In genomic region chr14:79662001-79662400, GRCm38 (mm10) we compare ENCODE assay signal across 9 mouse cellular contexts. TPM values are rescaled to one million over a fixed set of nuclear protein-coding genes. Genes with fewer than 3 reads are reported as not detected.
DNase-seq lines count a peak whose midpoint lies in the region; ATAC-seq and TF ChIP-seq lines count a peak whose summit lies in the region.
"Had no signal": no experiment of that assay in that cellular context is flagged by ENCODE, and none has a peak within 500 bp of the region (broad histone marks: within the 10 kb centered on the region; RNA-seq: fewer than 3 reads in every experiment).

Gene Cnmd, minus strand, starts transcription at chr14:79662170.

- H3K4me1 ChIP-seq in heart, embryonic 10.5 days: peaks cover 9% of the 10 kb centered on the region; the same call in 1 of the 2 replicates
- peaks cover 7% of the 10 kb centered on the region for H3K4me1 ChIP-seq in testis, adult 2 months (ENCODE audit: control insufficient read depth, insufficient read depth, low read length)
- no peaks in the 10 kb centered on the region for H3K4me1 ChIP-seq in liver, embryonic 12.5 days
- H3K4me1 ChIP-seq in stomach, postnatal 0 days (replicated peaks; ENCODE audit: control insufficient read depth, insufficient read depth): 0 out of 2 replicates have a peak, but pooled peaks cover 3% of the 10 kb centered on the region

- H3K4me2 ChIP-seq in liver, embryonic 12.5 days: peak within 1 kb of the TSS; percentile 42
- peak within 1 kb of the TSS; percentile 49 for H3K4me2 ChIP-seq in stomach, postnatal 0 days (replicated peaks; ENCODE audit: low read depth)

- TF ChIP-seq EP300 in stomach, postnatal 0 days (optimal IDR thresholded peaks at IDR 0.05): no peak

- intact Hi-C loops in left cerebral cortex, adult 2 months (cut with DNase I): no loop called here

- H3K36me3 ChIP-seq in heart, embryonic 10.5 days: no peaks in the 10 kb centered on the region
- no peaks in the 10 kb centered on the region for H3K36me3 ChIP-seq in testis, adult 2 months (ENCODE audit: control insufficient read depth, insufficient read depth, low read length)
- no peaks in the 10 kb centered on the region for H3K36me3 ChIP-seq in liver, embryonic 12.5 days
- H3K36me3 ChIP-seq in stomach, postnatal 0 days (ENCODE audit: control insufficient read depth, insufficient read depth, low read length): no peaks in the 10 kb centered on the region

- 55% methylated on average over 4 of the region's 4 CpGs for WGBS in heart, embryonic 10.5 days
- WGBS in liver, embryonic 12.5 days (ENCODE audit: insufficient replicate concordance): 51% methylated on average over 4 of the region's 4 CpGs
- WGBS in stomach, postnatal 0 days: 59% methylated on average over 4 of the region's 4 CpGs

- no peak for TF ChIP-seq CTCF in testis, adult 2 months (IDR thresholded peaks at IDR 0.05; ENCODE audit: control insufficient read depth, insufficient read depth, insufficient replicate concordance, low read depth, low read length)
- no peak for TF ChIP-seq CTCF in stomach, postnatal 0 days (IDR thresholded peaks at IDR 0.05; ENCODE audit: low read depth)
- TF ChIP-seq CTCF in left cerebral cortex, adult 2 months (IDR thresholded peaks at IDR 0.05): no peak

- no peak for DNase-seq in heart, embryonic 10.5 days (ENCODE audit: low spot score)
- no peak for DNase-seq in heart, adult 11 months
- no peak for DNase-seq in testis, postnatal 14 days (ENCODE audit: low spot score)
- no peak for DNase-seq in stomach, postnatal 0 days (ENCODE audit: low spot score)
- DNase-seq in left cerebral cortex, adult 2 months (ENCODE audit: extremely low spot score in 1 of 2, low spot score in 2 of 2): no peak
- no peak for DNase-seq in right cerebral cortex, postnatal 25 days
- DNase-seq: gastrocnemius, postnatal 36 days had no signal

- no peaks in the 10 kb centered on the region for H3K9me3 ChIP-seq in heart, embryonic 10.5 days
- H3K9me3 ChIP-seq in liver, embryonic 12.5 days (replicated peaks): no peaks in the 10 kb centered on the region
- no peaks in the 10 kb centered on the region for H3K9me3 ChIP-seq in stomach, postnatal 0 days (ENCODE audit: control insufficient read depth, low read length)

- H3K4me3 ChIP-seq in heart, embryonic 10.5 days: peak within 1 kb of the TSS; percentile 48
- H3K4me3 ChIP-seq in testis, adult 2 months (ENCODE audit: control insufficient read depth, low read depth, low read length): peak within 1 kb of the TSS; percentile 4
- no peak within 1 kb of the TSS for H3K4me3 ChIP-seq in liver, embryonic 12.5 days
- H3K4me3 ChIP-seq in stomach, postnatal 0 days (ENCODE audit: low read depth, low read length): peak within 1 kb of the TSS; percentile 13; the same call in 1 of the 2 replicates
- H3K4me3 ChIP-seq in left cerebral cortex, adult 2 months: no peak within 1 kb of the TSS

- no peak for ATAC-seq in liver, embryonic 12.5 days
- no peak for ATAC-seq in stomach, postnatal 0 days (ENCODE audit: low FRiP score, low TSS enrichment)

- H3K27ac ChIP-seq in heart, embryonic 10.5 days: no peak within 1 kb of the TSS
- H3K27ac ChIP-seq in testis, adult 2 months (ENCODE audit: control insufficient read depth, insufficient read depth, low read depth, low read length): no peak within 1 kb of the TSS
- no peak within 1 kb of the TSS for H3K27ac ChIP-seq in liver, embryonic 12.5 days
- no peak within 1 kb of the TSS for H3K27ac ChIP-seq in stomach, postnatal 0 days (replicated peaks)
- H3K27ac ChIP-seq in left cerebral cortex, adult 2 months: no peak within 1 kb of the TSS

- H3K9ac ChIP-seq in liver, embryonic 12.5 days: no peak within 1 kb of the TSS
- H3K9ac ChIP-seq in stomach, postnatal 0 days (ENCODE audit: low read length): no peak within 1 kb of the TSS

- H3K27me3 ChIP-seq in heart, embryonic 10.5 days (ENCODE audit: insufficient read depth, poor library complexity, severe bottlenecking): peaks cover 16% of the 10 kb centered on the region
- H3K27me3 ChIP-seq in testis, adult 2 months (ENCODE audit: control insufficient read depth, insufficient read depth, low read length): no peaks in the 10 kb centered on the region
- peaks cover 22% of the 10 kb centered on the region for H3K27me3 ChIP-seq in liver, embryonic 12.5 days (replicated peaks)
- H3K27me3 ChIP-seq in stomach, postnatal 0 days (ENCODE audit: control insufficient read depth, insufficient read depth, low read length): no peaks in the 10 kb centered on the region

- TF ChIP-seq POLR2A in testis, adult 2 months (IDR thresholded peaks at IDR 0.05; ENCODE audit: control insufficient read depth, low read depth, low read length): no peak

RNA-seq across cellular contexts. Expression of gene Cnmd, which starts in this region (rescaled TPM):
- 1.7 and 2.9 TPM in 2 replicates for polyA plus RNA-seq in heart, embryonic 10.5 days (2016; fragmentation: Nextera tagmentation; extraction: Ambion mirVana)
- polyA plus RNA-seq in testis, adult 2 months (2012; rRNA removed): 1.7 and 2.6 TPM in 2 replicates
- not detected in 2 replicates for polyA plus RNA-seq in liver, embryonic 12.5 days (2016; fragmentation: Nextera tagmentation; extraction: Ambion mirVana)
- 0.49 and 0.56 TPM in 2 replicates for polyA plus RNA-seq in stomach, postnatal 0 days (2015; fragmentation: Nextera tagmentation; extraction: Ambion mirVana)
- total RNA-seq in left cerebral cortex, adult 2 months (2021): 1 to 10 TPM in 1 of 2 experiments, under 1 TPM in 1; 0.59 to 1.5 TPM

Comparison
In these comparisons a context has a peak if more than half of its experiments do, and no peak if none do; other contexts are left out.
1. H3K4me3 ChIP-seq: peak in heart, embryonic 10.5 days (single experiment), testis, adult 2 months (single experiment) and stomach, postnatal 0 days (single experiment); none in liver, embryonic 12.5 days (single experiment) and left cerebral cortex, adult 2 months (single experiment).